Mouse (Mus musculus) heart, embryonic 11.5 days (tissue): ENCODE measurements at regions not wholly inside any gene's neighbourhood (a gene's known extent, or its start where the extent isn't known, plus 50 kb on each side); places are given as distances from the start of the nearest gene placed in this dataset.

Experiments
- ATAC-seq: fragments of 200-750 bp; cut with Nextera tagmentation; replicated peaks from 2 replicates; pipeline ENCODE4 v1.8.0; 2017; ENCODE audit warnings: moderate library complexity; ENCODE audit not compliant: insufficient number of reproducible peaks, low FRiP score, low TSS enrichment
- H3K27ac ChIP-seq: fragments of 300-500 bp; sonication (generic); 2 replicates; pipeline ENCODE4 v1.5.1; 2014; ENCODE audit warnings: mild to moderate bottlenecking, low read depth, low read length
- H3K27me3 ChIP-seq: fragments of 300-500 bp; sonication (generic); 2 replicates; pipeline ENCODE4 v1.6.1; 2014; ENCODE audit warnings: mild to moderate bottlenecking, low read length, mixed read lengths; ENCODE audit not compliant: control insufficient read depth, insufficient read depth
- H3K36me3 ChIP-seq: fragments of 300-500 bp; sonication (generic); 2 replicates; pipeline ENCODE4 v1.6.1; 2014; ENCODE audit warnings: mild to moderate bottlenecking, low read length, moderate library complexity, mixed read lengths; ENCODE audit not compliant: control insufficient read depth, insufficient read depth
- H3K4me1 ChIP-seq: fragments of 300-500 bp; sonication (generic); 2 replicates; pipeline ENCODE4 v1.6.1; 2014; ENCODE audit warnings: low read length; ENCODE audit not compliant: control insufficient read depth, insufficient read depth
- H3K4me2 ChIP-seq: fragments of 300-500 bp; sonication (generic); 2 replicates; pipeline ENCODE4 v1.6.1; 2014; ENCODE audit warnings: mild to moderate bottlenecking, moderate library complexity
- H3K4me3 ChIP-seq: fragments of 300-500 bp; sonication (generic); 2 replicates; pipeline ENCODE4 v1.5.1; 2014; ENCODE audit warnings: low read depth, low read length
- H3K9ac ChIP-seq: fragments of 300-500 bp; sonication (generic); 2 replicates; pipeline ENCODE4 v1.6.1; 2014; ENCODE audit warnings: mild to moderate bottlenecking, low read depth, low read length, moderate library complexity
- H3K9me3 ChIP-seq: fragments of 300-500 bp; sonication (generic); replicated peaks from 2 replicates; pipeline ENCODE4 v1.6.1; 2016; ENCODE audit warnings: low read length; ENCODE audit not compliant: control insufficient read depth
- WGBS: fragments of 180-500 bp; shearing (Covaris S2); extraction: QIAGEN DNeasy Blood & Tissue Kit; methylation state at CpG from one replicate; pipeline ENCODE4 v1.1.7; 2014; ENCODE audit not compliant: insufficient replicate concordance; 5-methylcytosine and 5-hydroxymethylcytosine counted together

GRCm38 (mm10) chr5:119047581-119047980 is 487.1 kb downstream of the Med13l start:
- ATAC-seq: no peak
- H3K4me1 ChIP-seq: no peaks in the 10 kb centered on the region; the same call in 1 of the 2 replicates
- H3K9me3 ChIP-seq: no peaks in the 10 kb centered on the region

GRCm38 (mm10) chr5:119052354-119052996 is 492.0 kb downstream of the Med13l start:
- H3K4me3 ChIP-seq: no peak overlapping the region
- no peaks in the 10 kb centered on the region for H3K4me1 ChIP-seq
- H3K4me2 ChIP-seq: no peak overlapping the region
- no peaks in the 10 kb centered on the region for H3K36me3 ChIP-seq
- WGBS: 21% methylated on average over 11 of the region's 11 CpGs
- no peaks in the 10 kb centered on the region for H3K9me3 ChIP-seq
- peaks cover 5% of the 10 kb centered on the region; the same call in 1 of the 2 replicates for H3K27me3 ChIP-seq
- no peak overlapping the region for H3K9ac ChIP-seq
- no peak for ATAC-seq
- H3K27ac ChIP-seq: no peak overlapping the region

More at GRCm38 (mm10) chr5:119047581-119047980, 487.1 kb downstream of the Med13l start:
- Histone ChIP-seq H3K27me3 (no peaks in the 10 kb centered on the region), H3K27ac (no peak overlapping the region), H3K9ac (no peak overlapping the region), H3K4me2 (no peak overlapping the region), H3K36me3 (no peaks in the 10 kb centered on the region), H3K4me3 (no peak overlapping the region)
- WGBS: 43% methylated on average over 4 of the region's 4 CpGs

- H3K27ac ChIP-seq: no peak overlapping the region
- no peaks in the 10 kb centered on the region for H3K9me3 ChIP-seq
- no peak overlapping the region for H3K4me2 ChIP-seq
- 73% methylated on average over 8 of the region's 8 CpGs for WGBS
- peaks cover 5% of the 10 kb centered on the region; the same call in 1 of the 2 replicates for H3K27me3 ChIP-seq
- no peak overlapping the region for H3K4me3 ChIP-seq
- H3K36me3 ChIP-seq: no peaks in the 10 kb centered on the region
- no peak overlapping the region for H3K9ac ChIP-seq
- 0 out of 2 replicates have a peak, but pooled peaks cover 7% of the 10 kb centered on the region for H3K4me1 ChIP-seq
- no peak for ATAC-seq
Measured at GRCm38 (mm10) chr5:119053738-119054137, 493.3 kb downstream of the Med13l start.

- H3K9me3 ChIP-seq: no peaks in the 10 kb centered on the region
- ATAC-seq: no peak
- 55% methylated on average over 6 of the region's 6 CpGs for WGBS
Measured at GRCm38 (mm10) chr5:119054393-119054792, 493.9 kb downstream of the Med13l start.

GRCm38 (mm10) chr5:119055430-119055829 is 495.0 kb downstream of the Med13l start:
- WGBS: 11% methylated on average over 12 of the region's 12 CpGs
- Histone ChIP-seq H3K27me3 (peaks cover 5% of the 10 kb centered on the region; the same call in 1 of the 2 replicates), H3K4me1 (0 out of 2 replicates have a peak, but pooled peaks cover 7% of the 10 kb centered on the region), H3K27ac (no peak overlapping the region), H3K4me3 (no peak overlapping the region), H3K4me2 (no peak overlapping the region), H3K9me3 (no peaks in the 10 kb centered on the region), H3K9ac (no peak overlapping the region), H3K36me3 (no peaks in the 10 kb centered on the region)
- no peak for ATAC-seq

More at GRCm38 (mm10) chr5:119054393-119054792, 493.9 kb downstream of the Med13l start:
- Histone ChIP-seq H3K36me3 (no peaks in the 10 kb centered on the region), H3K27ac (no peak overlapping the region), H3K27me3 (peaks cover 5% of the 10 kb centered on the region; the same call in 1 of the 2 replicates), H3K4me1 (0 out of 2 replicates have a peak, but pooled peaks cover 7% of the 10 kb centered on the region), H3K4me3 (no peak overlapping the region), H3K4me2 (no peak overlapping the region), H3K9ac (no peak overlapping the region)

GRCm38 (mm10) chr5:119057813-119058212 is 497.3 kb downstream of the Med13l start:
- ATAC-seq: no peak
- H3K4me2 ChIP-seq: no peak overlapping the region
- no peak overlapping the region for H3K9ac ChIP-seq
- H3K36me3 ChIP-seq: no peaks in the 10 kb centered on the region
- no peak overlapping the region for H3K4me3 ChIP-seq
- H3K27ac ChIP-seq: no peak overlapping the region
- WGBS: 84% methylated on average over 4 of the region's 4 CpGs
- H3K9me3 ChIP-seq: no peaks in the 10 kb centered on the region
- 0 out of 2 replicates have a peak, but pooled peaks cover 7% of the 10 kb centered on the region for H3K4me1 ChIP-seq
- H3K27me3 ChIP-seq: peaks cover 5% of the 10 kb centered on the region; the same call in 1 of the 2 replicates

- H3K4me2 ChIP-seq: no peak overlapping the region
- no peaks in the 10 kb centered on the region for H3K36me3 ChIP-seq
- no peak overlapping the region for H3K27ac ChIP-seq
- H3K4me3 ChIP-seq: no peak overlapping the region
- 0 out of 2 replicates have a peak, but pooled peaks cover 7% of the 10 kb centered on the region for H3K4me1 ChIP-seq
- ATAC-seq: no peak
- peak overlapping the region; percentile 34; the same call in 1 of the 2 replicates for H3K9ac ChIP-seq
- 31% methylated on average over 10 of the region's 10 CpGs for WGBS
- no peaks in the 10 kb centered on the region for H3K9me3 ChIP-seq
- peaks cover 5% of the 10 kb centered on the region; the same call in 1 of the 2 replicates for H3K27me3 ChIP-seq
Measured at GRCm38 (mm10) chr5:119058231-119058851, 497.9 kb downstream of the Med13l start.

- Histone ChIP-seq H3K4me1 (0 out of 2 replicates have a peak, but pooled peaks cover 7% of the 10 kb centered on the region), H3K4me3 (no peak overlapping the region), H3K27me3 (peaks cover 5% of the 10 kb centered on the region; the same call in 1 of the 2 replicates), H3K4me2 (no peak overlapping the region), H3K9ac (no peak overlapping the region), H3K36me3 (no peaks in the 10 kb centered on the region), H3K9me3 (no peaks in the 10 kb centered on the region), H3K27ac (no peak overlapping the region)
- no peak for ATAC-seq
- 83% methylated on average over 2 of the region's 2 CpGs for WGBS
Measured at GRCm38 (mm10) chr5:119059223-119059622, 498.7 kb downstream of the Med13l start.
